Mouse (Mus musculus) heart, adult 2 months (tissue): ENCODE data around the gene Rprml.

Source experiments
- CTCF ChIP-seq: fragments of 200-600 bp; IDR thresholded peaks from 2 replicates; pipeline ENCODE4 v1.8.1; 2022; ENCODE audit warnings: antibody characterized with exemption, mild to moderate bottlenecking, moderate library complexity
- POLR2A ChIP-seq: fragments of 200-500 bp; IDR thresholded peaks from 2 replicates; pipeline ENCODE4 v1.6.1; 2011; ENCODE audit warnings: mild to moderate bottlenecking, low read depth, low read length, control low read depth; ENCODE audit not compliant: insufficient read depth

GRCm38 (mm10) chr11:103635481-103635880 is 13.9 kb upstream of the Rprml start:
- TF ChIP-seq POLR2A (no peak), CTCF (no peak)
